Mouse (Mus musculus): ENCODE measurements at regions not wholly inside any gene's neighbourhood (a gene's known extent, or its start where the extent isn't known, plus 50 kb on each side); places are given as distances from the start of the nearest gene placed in this dataset.

GRCm38 (mm10) chr9:69669611-69670550 is 90.9 kb downstream of the Foxb1 start:
- no peak overlapping the region for H3K27ac ChIP-seq (ENCODE audit: low read depth, low read length)
- H3K27me3 ChIP-seq (ENCODE audit: control insufficient read depth, insufficient read depth, low read length): peaks cover 56% of the 10 kb centered on the region
- H3K9me3 ChIP-seq (replicated peaks; ENCODE audit: control insufficient read depth, low read length): no peaks in the 10 kb centered on the region
- no peak for ATAC-seq (replicated peaks; ENCODE audit: insufficient number of reproducible peaks, low FRiP score, low TSS enrichment)
- no peaks in the 10 kb centered on the region for H3K36me3 ChIP-seq (ENCODE audit: control insufficient read depth, insufficient read depth, low read length)
- no peak overlapping the region for H3K9ac ChIP-seq (ENCODE audit: low read depth, low read length)
- H3K4me1 ChIP-seq (ENCODE audit: control insufficient read depth, insufficient read depth, low read length): peaks cover 5% of the 10 kb centered on the region; the same call in 1 of the 2 replicates
- WGBS (ENCODE audit: insufficient replicate concordance): 3% methylated on average over 25 of the region's 25 CpGs
- H3K4me3 ChIP-seq (ENCODE audit: low read depth, low read length): peak overlapping the region; percentile 8; the same call in 1 of the 2 replicates
- peak overlapping the region; percentile 34 for H3K4me2 ChIP-seq

- H3K27me3 ChIP-seq (ENCODE audit: control insufficient read depth, insufficient read depth, low read length): peaks cover 56% of the 10 kb centered on the region
- no peak for ATAC-seq (replicated peaks; ENCODE audit: insufficient number of reproducible peaks, low FRiP score, low TSS enrichment)
Observed at GRCm38 (mm10) chr9:69668475-69669090, 92.2 kb downstream of the Foxb1 start.

GRCm38 (mm10) chr9:69667064-69667533 is 93.6 kb downstream of the Foxb1 start:
- 39% methylated on average over 7 of the region's 7 CpGs for WGBS (ENCODE audit: insufficient replicate concordance)
- H3K9me3 ChIP-seq (replicated peaks; ENCODE audit: control insufficient read depth, low read length): no peaks in the 10 kb centered on the region
- no peak overlapping the region for H3K27ac ChIP-seq (ENCODE audit: low read depth, low read length)
- H3K4me3 ChIP-seq (ENCODE audit: low read depth, low read length): no peak overlapping the region
- H3K36me3 ChIP-seq (ENCODE audit: control insufficient read depth, insufficient read depth, low read length): no peaks in the 10 kb centered on the region
- peaks cover 46% of the 10 kb centered on the region for H3K27me3 ChIP-seq (ENCODE audit: control insufficient read depth, insufficient read depth, low read length)
- no peak overlapping the region for H3K4me2 ChIP-seq
- no peak for ATAC-seq (replicated peaks; ENCODE audit: insufficient number of reproducible peaks, low FRiP score, low TSS enrichment)
- H3K4me1 ChIP-seq (ENCODE audit: control insufficient read depth, insufficient read depth, low read length): peaks cover 5% of the 10 kb centered on the region; the same call in 1 of the 2 replicates
- no peak overlapping the region for H3K9ac ChIP-seq (ENCODE audit: low read depth, low read length)

More at GRCm38 (mm10) chr9:69668475-69669090, 92.2 kb downstream of the Foxb1 start:
- WGBS (ENCODE audit: insufficient replicate concordance): 2% methylated on average over 9 of the region's 9 CpGs
- Histone ChIP-seq H3K36me3 (ENCODE audit: control insufficient read depth, insufficient read depth, low read length) (no peaks in the 10 kb centered on the region), H3K4me1 (ENCODE audit: control insufficient read depth, insufficient read depth, low read length) (peaks cover 5% of the 10 kb centered on the region; the same call in 1 of the 2 replicates), H3K9me3 (replicated peaks; ENCODE audit: control insufficient read depth, low read length) (no peaks in the 10 kb centered on the region), H3K27ac (ENCODE audit: low read depth, low read length) (no peak overlapping the region), H3K9ac (ENCODE audit: low read depth, low read length) (no peak overlapping the region), H3K4me2 (no peak overlapping the region), H3K4me3 (ENCODE audit: low read depth, low read length) (no peak overlapping the region)

GRCm38 (mm10) chr9:69664201-69664600 is 96.5 kb downstream of the Foxb1 start:
- Histone ChIP-seq H3K9ac (ENCODE audit: low read depth, low read length) (no peak overlapping the region), H3K4me2 (no peak overlapping the region), H3K27me3 (ENCODE audit: control insufficient read depth, insufficient read depth, low read length) (peaks cover 26% of the 10 kb centered on the region), H3K9me3 (replicated peaks; ENCODE audit: control insufficient read depth, low read length) (no peaks in the 10 kb centered on the region), H3K4me1 (ENCODE audit: control insufficient read depth, insufficient read depth, low read length) (no peaks in the 10 kb centered on the region), H3K4me3 (ENCODE audit: low read depth, low read length) (no peak overlapping the region), H3K27ac (ENCODE audit: low read depth, low read length) (no peak overlapping the region), H3K36me3 (ENCODE audit: control insufficient read depth, insufficient read depth, low read length) (no peaks in the 10 kb centered on the region)
- 79% methylated on average over 3 of the region's 3 CpGs for WGBS (ENCODE audit: insufficient replicate concordance)
- ATAC-seq (replicated peaks; ENCODE audit: insufficient number of reproducible peaks, low FRiP score, low TSS enrichment): no peak

GRCm38 (mm10) chr9:69662394-69662793 is 98.3 kb downstream of the Foxb1 start:
- Histone ChIP-seq H3K9me3 (replicated peaks; ENCODE audit: control insufficient read depth, low read length) (no peaks in the 10 kb centered on the region), H3K27me3 (ENCODE audit: control insufficient read depth, insufficient read depth, low read length) (peaks cover 8% of the 10 kb centered on the region), H3K36me3 (ENCODE audit: control insufficient read depth, insufficient read depth, low read length) (no peaks in the 10 kb centered on the region), H3K4me1 (ENCODE audit: control insufficient read depth, insufficient read depth, low read length) (no peaks in the 10 kb centered on the region), H3K4me2 (no peak overlapping the region), H3K4me3 (ENCODE audit: low read depth, low read length) (no peak overlapping the region), H3K9ac (ENCODE audit: low read depth, low read length) (no peak overlapping the region), H3K27ac (ENCODE audit: low read depth, low read length) (no peak overlapping the region)
- WGBS (ENCODE audit: insufficient replicate concordance): 41% methylated on average over 5 of the region's 5 CpGs
- no peak for ATAC-seq (replicated peaks; ENCODE audit: insufficient number of reproducible peaks, low FRiP score, low TSS enrichment)

- no peaks in the 10 kb centered on the region for H3K27me3 ChIP-seq (ENCODE audit: control insufficient read depth, insufficient read depth, low read length)
- ATAC-seq (replicated peaks; ENCODE audit: insufficient number of reproducible peaks, low FRiP score, low TSS enrichment): no peak
- no peak overlapping the region for H3K4me3 ChIP-seq (ENCODE audit: low read depth, low read length)
- no peak overlapping the region for H3K27ac ChIP-seq (ENCODE audit: low read depth, low read length)
- no peak overlapping the region for H3K9ac ChIP-seq (ENCODE audit: low read depth, low read length)
- no peaks in the 10 kb centered on the region for H3K4me1 ChIP-seq (ENCODE audit: control insufficient read depth, insufficient read depth, low read length)
- no peaks in the 10 kb centered on the region for H3K9me3 ChIP-seq (replicated peaks; ENCODE audit: control insufficient read depth, low read length)
- H3K36me3 ChIP-seq (ENCODE audit: control insufficient read depth, insufficient read depth, low read length): no peaks in the 10 kb centered on the region
- 79% methylated on average over 4 of the region's 4 CpGs for WGBS (ENCODE audit: insufficient replicate concordance)
- H3K4me2 ChIP-seq: no peak overlapping the region
Observed at GRCm38 (mm10) chr9:69658276-69658675, 102.5 kb downstream of the Foxb1 start.

- H3K27ac ChIP-seq (ENCODE audit: low read depth, low read length): no peak overlapping the region
- WGBS (ENCODE audit: insufficient replicate concordance): 67% methylated on average over 6 of the region's 6 CpGs
- no peak overlapping the region for H3K4me2 ChIP-seq
- H3K4me3 ChIP-seq (ENCODE audit: low read depth, low read length): no peak overlapping the region
- no peaks in the 10 kb centered on the region for H3K36me3 ChIP-seq (ENCODE audit: control insufficient read depth, insufficient read depth, low read length)
- H3K9me3 ChIP-seq (replicated peaks; ENCODE audit: control insufficient read depth, low read length): no peaks in the 10 kb centered on the region
- no peak overlapping the region for H3K9ac ChIP-seq (ENCODE audit: low read depth, low read length)
- ATAC-seq (replicated peaks; ENCODE audit: insufficient number of reproducible peaks, low FRiP score, low TSS enrichment): no peak
- H3K27me3 ChIP-seq (ENCODE audit: control insufficient read depth, insufficient read depth, low read length): no peaks in the 10 kb centered on the region
- H3K4me1 ChIP-seq (ENCODE audit: control insufficient read depth, insufficient read depth, low read length): no peaks in the 10 kb centered on the region
Observed at GRCm38 (mm10) chr9:69656053-69656452, 104.7 kb downstream of the Foxb1 start.

- H3K4me1 ChIP-seq (ENCODE audit: control insufficient read depth, insufficient read depth, low read length): no peaks in the 10 kb centered on the region
- no peak overlapping the region for H3K4me3 ChIP-seq (ENCODE audit: low read depth, low read length)
- WGBS (ENCODE audit: insufficient replicate concordance): 73% methylated on average over 4 of the region's 4 CpGs
- no peaks in the 10 kb centered on the region for H3K36me3 ChIP-seq (ENCODE audit: control insufficient read depth, insufficient read depth, low read length)
- no peak overlapping the region for H3K9ac ChIP-seq (ENCODE audit: low read depth, low read length)
- no peak overlapping the region for H3K4me2 ChIP-seq
- no peak for ATAC-seq (replicated peaks; ENCODE audit: insufficient number of reproducible peaks, low FRiP score, low TSS enrichment)
- H3K27ac ChIP-seq (ENCODE audit: low read depth, low read length): no peak overlapping the region
- no peaks in the 10 kb centered on the region for H3K27me3 ChIP-seq (ENCODE audit: control insufficient read depth, insufficient read depth, low read length)
- H3K9me3 ChIP-seq (replicated peaks; ENCODE audit: control insufficient read depth, low read length): no peaks in the 10 kb centered on the region
Observed at GRCm38 (mm10) chr9:69652106-69652505, 108.6 kb downstream of the Foxb1 start.
